Mouse (Mus musculus) hindbrain, embryonic 16.5 days (tissue): ENCODE data around the gene Ackr3. TPM values are rescaled to one million over a fixed set of nuclear protein-coding genes. Genes with fewer than 3 reads are reported as not detected.

ENCODE experiments used
- ATAC-seq: fragments of 200-750 bp; cut with Nextera tagmentation; 2 replicates; pipeline ENCODE4 v1.8.0; 2017; ENCODE audit warnings: moderate TSS enrichment, moderate library complexity
- H3K27ac ChIP-seq: fragments of 300-500 bp; sonication (generic); 2 replicates; pipeline ENCODE4 v1.5.1; 2014; ENCODE audit warnings: low read depth, mild to moderate bottlenecking, control low read depth, low read length, moderate library complexity
- H3K27me3 ChIP-seq: fragments of 300-500 bp; sonication (generic); replicated peaks from 2 replicates; pipeline ENCODE4 v1.6.1; 2014; ENCODE audit warnings: low read length; ENCODE audit not compliant: control insufficient read depth, insufficient read depth
- H3K36me3 ChIP-seq: fragments of 300-500 bp; sonication (generic); 2 replicates; pipeline ENCODE4 v1.6.1; 2014; ENCODE audit warnings: mild to moderate bottlenecking, low read length, moderate library complexity, mixed read lengths; ENCODE audit not compliant: control insufficient read depth, insufficient read depth
- H3K4me1 ChIP-seq: fragments of 300-500 bp; sonication (generic); 2 replicates; pipeline ENCODE4 v1.6.1; 2014; ENCODE audit warnings: low read depth, low read length; ENCODE audit not compliant: control insufficient read depth, insufficient read depth
- H3K4me2 ChIP-seq: fragments of 300-500 bp; sonication (generic); 2 replicates; pipeline ENCODE4 v1.6.1; 2014; ENCODE audit warnings: mild to moderate bottlenecking, low read length, control low read depth, moderate library complexity
- H3K4me3 ChIP-seq: fragments of 300-500 bp; sonication (generic); 2 replicates; pipeline ENCODE4 v1.5.1; 2014; ENCODE audit warnings: mild to moderate bottlenecking, low read length, control low read depth, moderate library complexity
- H3K9ac ChIP-seq: fragments of 300-500 bp; sonication (generic); 2 replicates; pipeline ENCODE4 v1.6.1; 2014; ENCODE audit warnings: low read depth, mild to moderate bottlenecking, control low read depth, low read length, moderate library complexity
- H3K9me3 ChIP-seq: fragments of 300-500 bp; sonication (generic); 2 replicates; pipeline ENCODE4 v1.6.1; 2014; ENCODE audit warnings: mild to moderate bottlenecking, low read length, moderate library complexity; ENCODE audit not compliant: control insufficient read depth
- WGBS: fragments of 180-500 bp; shearing (Covaris S2); extraction: QIAGEN DNeasy Blood & Tissue Kit; methylation state at CpG from one replicate; pipeline ENCODE4 v1.1.7; 2014; 5-methylcytosine and 5-hydroxymethylcytosine counted together
- polyA plus RNA-seq: library from polyadenylated mRNA; unstranded; fragments of >200 nt; fragmentation: Nextera tagmentation; extraction: Ambion mirVana; gene quantifications from 2 replicates; pipeline ENCODE4 v1.2.1, GENCODE M21; 2015

Gene Ackr3
- polyA plus RNA-seq, 1 experiment from 2014 or later, result 10.8 TPM

GRCm38 (mm10) chr1:90208503-90208860 lies 4.7 kb downstream of the Ackr3 start:
- H3K4me2 ChIP-seq, result peak overlapping the region; percentile 33
- ATAC-seq, result no peak
- no peaks in the 10 kb centered on the region for H3K9me3 ChIP-seq
- H3K36me3 ChIP-seq, result no peaks in the 10 kb centered on the region
- 49% methylated on average over 9 of the region's 9 CpGs for WGBS
- H3K27me3 ChIP-seq, result no peaks in the 10 kb centered on the region
- no peak overlapping the region for H3K27ac ChIP-seq
- H3K9ac ChIP-seq, result no peak overlapping the region
- peaks cover 36% of the 10 kb centered on the region for H3K4me1 ChIP-seq
- H3K4me3 ChIP-seq, result no peak overlapping the region

- Histone ChIP-seq H3K27ac (no peak overlapping the region), H3K4me3 (no peak overlapping the region), H3K36me3 (no peaks in the 10 kb centered on the region), H3K9ac (no peak overlapping the region), H3K27me3 (no peaks in the 10 kb centered on the region), H3K4me1 (peaks cover 31% of the 10 kb centered on the region), H3K4me2 (no peak overlapping the region), H3K9me3 (no peaks in the 10 kb centered on the region)
- 43% methylated on average over 5 of the region's 5 CpGs for WGBS
- ATAC-seq, result no peak
Measured at GRCm38 (mm10) chr1:90209069-90209468, 5.3 kb downstream of the Ackr3 start.

DNA sequence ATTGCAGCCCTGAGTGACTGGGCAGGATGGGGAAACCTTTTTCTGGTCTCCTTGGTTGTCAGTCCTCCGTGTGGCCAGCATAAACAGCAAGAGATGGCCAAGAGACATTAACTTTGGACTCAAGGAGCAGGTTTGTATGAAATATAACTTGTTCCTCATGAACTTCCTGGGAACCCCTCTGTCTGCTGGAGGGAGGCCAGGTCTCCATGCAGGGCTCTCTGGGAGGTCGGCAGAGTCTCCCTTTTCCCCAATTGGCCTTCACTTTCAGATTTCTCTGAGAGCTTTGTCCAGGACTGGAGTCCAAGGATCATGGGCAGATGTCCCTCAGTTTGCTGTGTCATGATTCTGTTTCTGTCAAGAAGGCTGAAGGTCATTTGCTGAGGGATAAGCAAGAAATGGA lies 6.0 kb downstream of the Ackr3 start:
- no peaks in the 10 kb centered on the region for H3K27me3 ChIP-seq
- H3K4me2 ChIP-seq, result no peak overlapping the region
- H3K27ac ChIP-seq, result no peak overlapping the region
- ATAC-seq, result no peak
- no peaks in the 10 kb centered on the region for H3K9me3 ChIP-seq
- H3K4me3 ChIP-seq, result no peak overlapping the region
- no peak overlapping the region for H3K9ac ChIP-seq
- WGBS, result 83% methylated on average over 2 of the region's 2 CpGs
- H3K36me3 ChIP-seq, result no peaks in the 10 kb centered on the region
- peaks cover 28% of the 10 kb centered on the region for H3K4me1 ChIP-seq

- Histone ChIP-seq H3K27ac (no peak overlapping the region), H3K27me3 (no peaks in the 10 kb centered on the region), H3K4me1 (peaks cover 28% of the 10 kb centered on the region), H3K4me2 (no peak overlapping the region), H3K4me3 (no peak overlapping the region), H3K36me3 (no peaks in the 10 kb centered on the region), H3K9ac (no peak overlapping the region), H3K9me3 (no peaks in the 10 kb centered on the region)
- ATAC-seq, result no peak
- 77% methylated on average over 6 of the region's 6 CpGs for WGBS
Measured at GRCm38 (mm10) chr1:90210346-90210745, 6.6 kb downstream of the Ackr3 start.

DNA sequence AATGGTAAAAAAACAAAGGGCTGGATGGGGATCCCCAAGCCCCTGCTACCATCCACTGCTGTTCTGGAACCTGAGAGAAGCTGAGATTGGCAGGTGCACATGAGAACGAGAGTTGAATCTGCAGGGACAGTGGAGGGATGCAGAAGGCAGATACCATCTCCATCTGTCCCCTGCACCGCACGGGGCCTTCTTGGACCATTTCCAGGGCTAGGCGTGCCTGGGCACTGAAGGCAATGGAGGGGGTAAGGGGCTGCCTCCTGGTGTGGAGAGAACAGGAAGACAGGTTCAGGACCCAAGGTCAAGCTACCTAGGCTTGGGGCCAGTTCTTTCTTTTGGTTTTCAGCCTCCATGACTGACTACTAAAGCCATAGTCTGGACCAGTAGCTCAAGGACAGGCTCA lies 7.0 kb downstream of the Ackr3 start:
- no peak overlapping the region for H3K4me2 ChIP-seq
- H3K27ac ChIP-seq, result no peak overlapping the region
- no peaks in the 10 kb centered on the region for H3K27me3 ChIP-seq
- no peaks in the 10 kb centered on the region for H3K9me3 ChIP-seq
- ATAC-seq, result no peak
- H3K36me3 ChIP-seq, result no peaks in the 10 kb centered on the region
- H3K4me1 ChIP-seq, result peaks cover 28% of the 10 kb centered on the region
- H3K4me3 ChIP-seq, result no peak overlapping the region
- WGBS, result 40% methylated on average over 4 of the region's 4 CpGs
- H3K9ac ChIP-seq, result no peak overlapping the region

- Histone ChIP-seq H3K27me3 (no peaks in the 10 kb centered on the region), H3K4me2 (no peak overlapping the region), H3K9me3 (no peaks in the 10 kb centered on the region), H3K4me3 (no peak overlapping the region), H3K9ac (no peak overlapping the region), H3K36me3 (no peaks in the 10 kb centered on the region), H3K4me1 (peaks cover 21% of the 10 kb centered on the region), H3K27ac (no peak overlapping the region)
- WGBS, result 84% methylated on average over 6 of the region's 6 CpGs
- ATAC-seq, result no peak
Measured at GRCm38 (mm10) chr1:90212376-90212775, 8.6 kb downstream of the Ackr3 start.

GRCm38 (mm10) chr1:90212901-90213300 lies 9.1 kb downstream of the Ackr3 start:
- H3K9ac ChIP-seq, result no peak overlapping the region
- H3K4me2 ChIP-seq, result no peak overlapping the region
- H3K4me1 ChIP-seq, result peaks cover 18% of the 10 kb centered on the region
- no peak overlapping the region for H3K4me3 ChIP-seq
- WGBS, result 67% methylated on average over 6 of the region's 6 CpGs
- H3K9me3 ChIP-seq, result no peaks in the 10 kb centered on the region; the same call in 1 of the 2 replicates
- no peaks in the 10 kb centered on the region for H3K36me3 ChIP-seq
- peak; percentile 20; the same call in 1 of the 2 replicates for ATAC-seq
- H3K27ac ChIP-seq, result no peak overlapping the region
- no peaks in the 10 kb centered on the region for H3K27me3 ChIP-seq

GRCm38 (mm10) chr1:90214021-90214420 lies 10.2 kb downstream of the Ackr3 start:
- ATAC-seq, result no peak
- no peak overlapping the region for H3K27ac ChIP-seq

DNA sequence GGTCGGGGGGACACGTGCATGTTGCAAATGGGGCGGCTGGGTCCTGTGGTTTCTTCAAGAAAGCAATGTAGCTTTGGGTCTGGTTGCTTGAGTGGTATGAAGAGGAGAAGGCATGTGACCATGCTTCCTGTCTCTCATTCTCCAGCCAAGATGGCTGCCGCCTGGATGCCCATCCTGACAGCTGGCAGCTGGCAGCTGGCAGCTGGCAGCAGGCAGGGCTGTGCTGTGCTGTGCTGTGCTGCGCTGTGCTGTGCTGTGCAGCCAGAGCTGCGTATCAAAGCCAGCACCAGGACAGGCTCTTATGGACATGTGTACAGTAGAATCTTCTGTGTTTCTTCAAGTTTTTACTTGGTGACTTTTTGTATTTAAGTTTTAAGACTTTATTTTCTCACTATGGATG lies 11.1 kb downstream of the Ackr3 start:
- H3K9ac ChIP-seq, result no peak overlapping the region
- H3K4me2 ChIP-seq, result no peak overlapping the region
- H3K27ac ChIP-seq, result no peak overlapping the region
- H3K4me3 ChIP-seq, result no peak overlapping the region
- no peaks in the 10 kb centered on the region for H3K27me3 ChIP-seq
- no peaks in the 10 kb centered on the region; the same call in 1 of the 2 replicates for H3K9me3 ChIP-seq
- WGBS, result 74% methylated on average over 6 of the region's 6 CpGs
- H3K4me1 ChIP-seq, result peaks cover 7% of the 10 kb centered on the region
- ATAC-seq, result no peak
- no peaks in the 10 kb centered on the region for H3K36me3 ChIP-seq

More at GRCm38 (mm10) chr1:90214021-90214420, 10.2 kb downstream of the Ackr3 start:
- H3K9me3 ChIP-seq, result no peaks in the 10 kb centered on the region; the same call in 1 of the 2 replicates
- H3K4me2 ChIP-seq, result no peak overlapping the region
- WGBS, result 97% methylated on average over 12 of the region's 12 CpGs
- H3K36me3 ChIP-seq, result no peaks in the 10 kb centered on the region
- H3K9ac ChIP-seq, result no peak overlapping the region
- no peaks in the 10 kb centered on the region for H3K27me3 ChIP-seq
- H3K4me1 ChIP-seq, result peaks cover 7% of the 10 kb centered on the region
- no peak overlapping the region for H3K4me3 ChIP-seq

DNA sequence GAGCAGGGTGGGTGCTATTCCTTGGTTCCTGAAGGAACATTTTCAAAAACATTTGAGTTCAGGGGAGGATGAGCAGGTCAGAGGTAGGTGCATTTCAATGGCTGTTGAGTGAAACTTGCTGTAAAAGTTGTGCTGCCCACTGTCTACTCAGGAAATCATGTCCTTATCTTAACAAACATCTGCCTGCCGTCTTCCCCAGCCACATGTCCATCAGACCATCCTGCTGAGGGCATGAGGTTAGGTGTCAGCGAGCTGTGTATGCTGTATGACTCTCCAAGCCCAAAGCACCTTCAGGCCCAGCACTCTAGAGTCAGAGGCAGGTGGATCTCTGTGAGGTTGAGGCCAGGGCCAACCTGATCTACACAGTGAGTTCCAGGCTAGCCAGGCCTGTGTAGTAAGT lies 12.1 kb downstream of the Ackr3 start:
- Histone ChIP-seq H3K9me3 (no peaks in the 10 kb centered on the region; the same call in 1 of the 2 replicates), H3K9ac (no peak overlapping the region), H3K27me3 (no peaks in the 10 kb centered on the region), H3K4me1 (peaks cover 11% of the 10 kb centered on the region), H3K27ac (no peak overlapping the region), H3K36me3 (no peaks in the 10 kb centered on the region), H3K4me3 (no peak overlapping the region), H3K4me2 (no peak overlapping the region)
- no peak for ATAC-seq
- WGBS, result 70% methylated on average over 2 of the region's 2 CpGs
